Mouse (Mus musculus): ENCODE data around the gene Gm47996.
A peak's percentile ranks its signal among the peaks of the same experiment; 100 is the strongest.

Gm47996 gene

DNA sequence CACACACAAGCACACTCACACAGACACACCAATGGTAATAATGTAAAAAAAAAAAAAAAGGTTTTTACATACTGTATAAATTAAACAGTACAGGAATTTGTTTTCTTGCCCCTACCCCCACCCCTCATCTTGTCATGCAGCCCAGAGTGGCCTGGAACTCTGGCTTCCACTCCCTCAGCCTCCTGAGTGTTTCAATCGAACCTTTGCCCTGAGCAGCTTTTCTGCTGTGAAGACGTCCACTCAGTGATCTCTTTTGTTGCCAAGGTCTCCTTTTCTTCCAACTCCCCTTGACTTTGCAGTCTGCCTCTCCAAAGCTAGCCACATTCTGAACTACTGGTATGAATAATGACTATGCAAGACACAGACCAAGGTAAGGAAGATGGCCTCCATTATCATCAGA lies 35.9 kb downstream of the Gm47996 start:
- no peak for DNase-seq (ENCODE audit: low read depth, low spot score)

DNA sequence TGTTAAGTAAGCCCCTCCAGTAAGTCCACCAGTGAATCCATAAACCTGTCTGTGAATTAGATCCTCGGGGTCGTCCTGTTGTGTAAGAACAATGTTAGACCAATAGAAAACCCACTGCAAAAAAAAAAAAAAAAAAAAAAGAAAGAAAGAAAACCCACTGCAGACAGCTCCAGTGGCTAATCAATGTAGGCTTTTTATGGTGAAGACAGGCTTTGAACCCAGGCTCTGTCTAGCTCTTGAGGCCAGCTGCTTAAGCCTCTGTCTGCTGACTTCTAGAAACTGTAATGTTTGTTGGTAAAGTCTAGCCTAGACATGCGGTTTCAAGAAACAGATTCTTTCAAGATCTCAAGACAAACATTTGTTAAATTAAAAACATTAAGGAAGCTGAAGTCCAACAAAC lies 40.2 kb downstream of the Gm47996 start:
- DNase-seq (ENCODE audit: low read depth, low spot score), result no peak

DNA sequence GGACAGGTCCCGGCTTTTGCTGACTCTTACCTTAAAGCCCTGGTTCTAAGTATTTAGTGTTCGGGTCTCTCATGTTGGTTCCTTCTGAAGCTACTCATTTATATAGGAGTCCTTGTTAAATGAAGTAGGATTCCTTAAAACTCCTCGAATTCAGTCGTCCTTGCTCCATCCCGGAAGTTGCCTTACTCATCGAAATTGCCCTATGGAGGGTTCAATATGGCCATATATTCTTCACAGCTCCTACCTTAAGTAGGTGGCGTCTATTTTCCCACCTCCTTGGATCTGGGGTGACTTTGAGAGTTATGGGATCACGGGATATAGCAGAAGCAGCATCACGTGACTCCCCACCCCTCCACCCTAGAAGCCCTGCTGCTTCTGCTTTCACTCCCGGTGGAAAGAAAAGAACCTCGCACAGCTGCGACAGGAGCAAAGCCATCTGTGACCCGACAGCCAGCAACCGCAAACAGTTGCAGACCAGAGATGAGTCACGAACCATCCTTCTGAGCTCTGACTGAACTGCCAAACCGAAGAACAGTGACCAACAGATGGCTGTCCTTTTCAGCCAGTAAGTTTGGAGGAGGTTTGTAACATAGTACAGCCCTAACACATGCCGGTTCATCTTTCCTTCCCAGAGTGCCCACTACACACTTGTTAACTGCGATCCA lies 40.7 kb downstream of the Gm47996 start:
- DNase-seq (ENCODE audit: low read depth, low spot score), result peak; percentile 83

DNA sequence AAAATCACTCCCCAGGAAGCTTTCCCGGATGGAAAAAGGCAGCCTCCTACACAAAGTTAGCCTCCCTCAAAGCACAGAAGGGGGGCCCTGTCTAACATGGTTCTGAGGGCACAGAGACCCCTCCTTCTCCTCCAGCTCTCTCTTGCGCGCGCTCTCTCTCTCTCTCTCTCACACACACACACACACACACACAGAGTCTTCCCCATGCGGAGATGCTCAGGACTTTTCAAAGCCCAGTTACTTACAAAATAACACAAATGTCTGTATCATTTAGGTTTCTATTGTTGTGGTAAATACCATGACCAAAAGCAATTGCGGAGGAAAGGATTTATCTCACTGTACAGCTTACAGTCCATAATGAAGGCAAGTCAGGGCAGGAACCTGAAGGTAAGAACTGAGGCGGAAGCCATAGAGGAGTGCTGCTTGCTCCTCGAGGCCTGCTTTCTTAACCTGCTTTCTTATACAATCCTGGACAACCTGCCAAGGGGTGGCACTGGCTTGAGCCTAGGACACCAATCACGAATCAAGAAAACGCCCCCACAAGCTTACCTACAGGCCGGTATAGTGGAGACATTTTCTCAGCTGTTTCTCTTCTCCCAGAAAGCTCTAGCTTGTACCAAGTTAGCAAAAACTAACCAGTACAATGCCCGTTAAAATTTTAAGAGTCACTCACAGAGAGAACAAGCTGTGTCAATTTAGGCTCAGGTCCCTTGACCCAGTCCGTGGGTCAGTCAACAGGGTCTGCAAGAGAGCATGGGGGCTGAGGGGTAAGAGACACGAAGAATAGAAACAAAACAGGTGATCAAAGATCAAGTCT lies 41.5 kb downstream of the Gm47996 start:
- DNase-seq (ENCODE audit: low read depth, low spot score), result no peak

DNA sequence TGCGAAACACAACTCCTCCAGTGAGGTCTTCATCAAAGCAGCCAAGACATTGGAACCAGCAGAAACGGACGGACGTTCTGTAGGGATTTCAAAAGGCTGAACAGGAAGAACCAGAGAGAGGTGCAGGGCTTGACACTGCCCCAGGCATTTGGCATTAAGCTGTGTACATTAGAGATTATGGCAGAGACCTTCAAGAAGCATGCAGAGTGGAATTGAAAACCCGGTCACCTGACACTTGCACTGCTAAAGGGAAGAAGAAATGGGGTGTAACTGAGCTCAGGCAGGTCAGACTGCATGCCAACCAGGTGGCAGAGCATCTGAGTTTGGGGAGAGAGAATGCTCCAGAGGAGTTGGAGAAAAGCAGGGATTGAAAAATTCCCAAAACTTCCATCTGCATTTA lies 45.5 kb downstream of the Gm47996 start:
- DNase-seq (ENCODE audit: low read depth, low spot score), result no peak

GRCm38 (mm10) chr1:151258090-151258954 lies 48.4 kb downstream of the Gm47996 start:
- DNase-seq (ENCODE audit: low read depth, low spot score), result no peak

GRCm38 (mm10) chr1:151259061-151259460 lies 49.1 kb downstream of the Gm47996 start:
- no peak for DNase-seq (ENCODE audit: low read depth, low spot score)

All from 3T3-L1 (cell line).